Mouse (Mus musculus) large intestine, adult 2 months (tissue): Measurements from ENCODE around the gene Sphk1. TPM values are rescaled to one million over a fixed set of nuclear protein-coding genes. Genes with fewer than 3 reads are reported as not detected.

Experiments
- DNase-seq: peaks from one replicate; pipeline ENCODE4 v3.0.0-alpha.2; 2012; ENCODE audit warnings: low read depth, low spot score
- WGBS: fragments of 180-500 bp; shearing (Covaris S2); methylation state at CpG from one replicate; pipeline ENCODE4 v1.1.7; 2018; 5-methylcytosine and 5-hydroxymethylcytosine counted together
- polyA plus RNA-seq: library from polyadenylated mRNA; depleted of rRNA; stranded (reverse); fragments of >200 nt; gene quantifications from 2 replicates; pipeline ENCODE4 v1.2.3, GENCODE M21; 2012; rRNA removed

The Sphk1 gene
- polyA plus RNA-seq, 1 experiment = 5.2 TPM

- WGBS = 44% methylated on average over 19 of the region's 19 CpGs
- no peak for DNase-seq
These were observed 41.3 kb downstream of the Sphk1 start for GRCm38 (mm10) chr11:116571767-116572679.

- DNase-seq = no peak
- WGBS = 64% methylated on average over 12 of the region's 12 CpGs
These were observed 42.2 kb downstream of the Sphk1 start for GRCm38 (mm10) chr11:116572756-116573543.

- WGBS = 80% methylated on average over 6 of the region's 6 CpGs
- DNase-seq = no peak
These were observed 43.8 kb downstream of the Sphk1 start for GRCm38 (mm10) chr11:116574486-116574885.

GRCm38 (mm10) chr11:116574982-116575381 lies 44.3 kb downstream of the Sphk1 start:
- 84% methylated on average over 6 of the region's 6 CpGs for WGBS
- DNase-seq = no peak

GRCm38 (mm10) chr11:116575396-116575795 lies 44.7 kb downstream of the Sphk1 start:
- DNase-seq = no peak

GRCm38 (mm10) chr11:116579280-116579679 lies 48.6 kb downstream of the Sphk1 start:
- 94% methylated on average over 3 of the region's 3 CpGs for WGBS
- no peak for DNase-seq

More at GRCm38 (mm10) chr11:116575396-116575795, 44.7 kb downstream of the Sphk1 start:
- WGBS = 84% methylated on average over 2 of the region's 2 CpGs

GRCm38 (mm10) chr11:116580031-116580652 lies 49.4 kb downstream of the Sphk1 start:
- WGBS = 36% methylated on average over 10 of the region's 10 CpGs
- DNase-seq = no peak

GRCm38 (mm10) chr11:116580711-116581375 lies 50.1 kb downstream of the Sphk1 start:
- DNase-seq = no peak
- 1% methylated on average over 89 of the region's 91 CpGs for WGBS

- peak; percentile 39 for DNase-seq
- WGBS = 2% methylated on average over 42 of the region's 51 CpGs
These were observed 50.7 kb downstream of the Sphk1 start, which contains the start of gene Ube2o for GRCm38 (mm10) chr11:116581376-116581814. Ube2o (minus strand) TSS chr11:116581447.

GRCm38 (mm10) chr11:116585682-116586081 lies 55.0 kb downstream of the Sphk1 start:
- WGBS = 75% methylated on average over 6 of the region's 6 CpGs
- DNase-seq = no peak

Other genes starting within 250 kb of the Sphk1 start
- 13.1 and 15.3 TPM in 2 replicates for gene Galr2, start 250.0 kb upstream of the Sphk1 start, polyA plus RNA-seq
- 19.8 and 24.3 TPM in 2 replicates for gene Exoc7, start 223.7 kb upstream of the Sphk1 start, polyA plus RNA-seq
- gene Foxj1, start 195.5 kb upstream of the Sphk1 start, polyA plus RNA-seq = 0.07 and 0.21 TPM in 2 replicates
- gene Rnf157, start 117.9 kb upstream of the Sphk1 start, polyA plus RNA-seq = 4.4 and 4.9 TPM in 2 replicates
- gene Ubald2, start 96.8 kb upstream of the Sphk1 start, polyA plus RNA-seq = 217 and 229 TPM in 2 replicates
- gene Qrich2, start 64.7 kb upstream of the Sphk1 start, polyA plus RNA-seq = 0.11 TPM in 2 replicates
- 235 and 348 TPM in 2 replicates for gene Prpsap1, start 36.7 kb upstream of the Sphk1 start, polyA plus RNA-seq
- 7.6 and 8.4 TPM in 2 replicates for gene Ube2o, start 50.5 kb downstream of the Sphk1 start, polyA plus RNA-seq
- not detected in 2 replicates for gene Aanat, start 55.5 kb downstream of the Sphk1 start, polyA plus RNA-seq
- 22.5 and 32.3 TPM in 2 replicates for gene Rhbdf2, start 96.1 kb downstream of the Sphk1 start, polyA plus RNA-seq
- 0.30 and 0.44 TPM in 2 replicates for gene Prcd, start 122.6 kb downstream of the Sphk1 start, polyA plus RNA-seq
- gene Cygb, start 123.4 kb downstream of the Sphk1 start, polyA plus RNA-seq = 18.9 and 20.6 TPM in 2 replicates
- not detected in 2 replicates for gene St6galnac1, start 244.6 kb downstream of the Sphk1 start, polyA plus RNA-seq